Mouse (Mus musculus): ENCODE results near the gene Traf1. TPM values are rescaled to one million over a fixed set of nuclear protein-coding genes. Genes with fewer than 3 reads are reported as not detected.

The Traf1 gene
- polyA plus RNA-seq, 1 experiment from 2014 or later = 0.79 TPM

DNA sequence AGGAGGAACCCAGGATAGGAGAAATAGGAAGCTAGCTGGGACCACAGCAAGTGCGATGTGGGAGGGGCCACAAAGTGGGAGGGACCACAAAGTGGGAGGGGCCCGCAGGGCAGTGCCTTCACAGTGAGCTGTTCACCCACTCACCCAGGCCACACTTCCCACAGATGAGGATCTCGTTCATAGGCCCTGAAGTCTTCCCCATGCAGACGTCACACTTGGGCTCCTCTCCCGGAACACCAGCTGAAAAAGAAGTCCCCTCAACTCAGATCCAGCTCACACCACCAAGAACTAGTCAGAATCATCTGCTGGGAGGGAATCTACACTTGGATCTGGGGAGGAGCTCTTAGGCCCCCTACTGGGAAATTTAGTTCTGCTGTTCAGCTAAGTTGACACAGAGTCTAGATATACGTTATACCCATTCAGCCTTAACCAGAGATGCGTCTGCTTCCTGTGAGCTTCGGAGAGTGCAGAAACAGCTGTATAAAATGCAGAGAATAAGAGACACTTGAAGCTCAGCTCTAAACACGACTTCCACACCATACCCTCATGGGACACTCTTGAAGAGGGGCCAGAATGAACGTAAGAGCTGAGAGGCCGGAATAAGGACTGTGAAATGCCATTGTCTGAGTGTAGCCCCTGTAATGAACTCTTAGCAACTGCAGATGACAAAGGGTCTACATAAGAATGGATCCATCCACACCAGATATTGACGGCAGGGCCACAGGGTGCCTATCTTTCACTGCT lies 54.5 kb downstream of the Traf1 start:
- no peaks in the 10 kb centered on the region for H3K27me3 ChIP-seq (ENCODE audit: insufficient read depth, low read length)
- peaks cover 6% of the 10 kb centered on the region; the same call in 1 of the 2 replicates for H3K4me1 ChIP-seq (ENCODE audit: insufficient read depth)
- DNase-seq = peak; percentile 54
- no peak for ATAC-seq (ENCODE audit: insufficient read depth)
- H3K9ac ChIP-seq = no peak overlapping the region
- no peaks in the 10 kb centered on the region for H3K36me3 ChIP-seq (ENCODE audit: insufficient read depth)
- no peak overlapping the region for H3K4me2 ChIP-seq
- H3K4me3 ChIP-seq (ENCODE audit: low read depth, low read length) = no peak overlapping the region
- WGBS = 49% methylated on average over 12 of the region's 12 CpGs
- no peak overlapping the region; the same call in 1 of the 2 replicates for H3K27ac ChIP-seq (ENCODE audit: low read depth)
- H3K9me3 ChIP-seq (ENCODE audit: low read depth, low read length) = no peaks in the 10 kb centered on the region
- TF ChIP-seq CTCF (IDR thresholded peaks at IDR 0.05; ENCODE audit: low read depth) = peak; percentile 29; the same call in 1 of the 2 replicates

DNA sequence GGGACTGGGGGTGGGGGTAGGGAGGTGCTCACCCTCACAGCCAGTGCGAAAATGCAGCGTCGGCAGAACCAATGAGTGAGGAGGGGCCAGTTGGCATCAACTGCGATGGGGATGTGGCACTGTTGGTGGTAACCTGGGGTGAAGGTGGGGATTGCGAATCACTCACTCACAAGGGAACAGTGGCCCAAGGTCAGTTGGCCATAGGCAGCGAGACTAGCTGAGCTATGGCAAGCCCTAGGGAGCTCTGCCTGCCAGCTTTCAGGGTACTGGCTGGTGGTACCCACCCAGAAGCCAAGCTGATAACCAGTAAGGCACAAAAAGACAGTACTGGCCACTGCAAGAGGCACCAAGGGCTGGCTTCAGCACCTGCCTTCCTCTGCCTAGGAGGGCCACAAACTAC lies 55.1 kb downstream of the Traf1 start:
- no peak overlapping the region for H3K4me2 ChIP-seq
- H3K27ac ChIP-seq (ENCODE audit: low read depth) = no peak overlapping the region
- no peak overlapping the region for H3K4me3 ChIP-seq (ENCODE audit: low read depth, low read length)
- TF ChIP-seq CTCF (IDR thresholded peaks at IDR 0.05; ENCODE audit: low read depth) = no peak
- H3K9ac ChIP-seq = no peak overlapping the region
- ATAC-seq (ENCODE audit: insufficient read depth) = no peak
- no peaks in the 10 kb centered on the region for H3K27me3 ChIP-seq (ENCODE audit: insufficient read depth, low read length)
- DNase-seq = no peak
- H3K36me3 ChIP-seq (ENCODE audit: insufficient read depth) = no peaks in the 10 kb centered on the region
- peaks cover 6% of the 10 kb centered on the region; the same call in 1 of the 2 replicates for H3K4me1 ChIP-seq (ENCODE audit: insufficient read depth)
- 64% methylated on average over 6 of the region's 6 CpGs for WGBS
- no peaks in the 10 kb centered on the region for H3K9me3 ChIP-seq (ENCODE audit: low read depth, low read length)

- Histone ChIP-seq H3K9ac (no peak overlapping the region), H3K9me3 (ENCODE audit: low read depth, low read length) (no peaks in the 10 kb centered on the region), H3K27me3 (ENCODE audit: insufficient read depth, low read length) (no peaks in the 10 kb centered on the region), H3K4me1 (ENCODE audit: insufficient read depth) (peaks cover 6% of the 10 kb centered on the region; the same call in 1 of the 2 replicates), H3K27ac (ENCODE audit: low read depth) (no peak overlapping the region), H3K4me2 (peak overlapping the region; percentile 65), H3K36me3 (ENCODE audit: insufficient read depth) (no peaks in the 10 kb centered on the region), H3K4me3 (ENCODE audit: low read depth, low read length) (peak overlapping the region; percentile 30)
- DNase-seq (peak; percentile 99), ATAC-seq (ENCODE audit: insufficient read depth) (peak; percentile 96)
- under 1% methylated on average over 34 of the region's 34 CpGs for WGBS
- TF ChIP-seq CTCF (IDR thresholded peaks at IDR 0.05; ENCODE audit: low read depth) = no peak
These were observed 56.6 kb downstream of the Traf1 start for GRCm38 (mm10) chr2:34904849-34905542.

- whole genome bisulfite sequencing = 63% methylated on average over 4 of the region's 4 CpGs
- Histone ChIP-seq H3K27me3 (ENCODE audit: insufficient read depth, low read length) (no peaks in the 10 kb centered on the region), H3K4me2 (peak overlapping the region; percentile 65; the same call in 1 of the 2 replicates), H3K4me1 (ENCODE audit: insufficient read depth) (peaks cover 6% of the 10 kb centered on the region; the same call in 1 of the 2 replicates), H3K36me3 (ENCODE audit: insufficient read depth) (no peaks in the 10 kb centered on the region), H3K27ac (ENCODE audit: low read depth) (peak overlapping the region; percentile 45; the same call in 1 of the 2 replicates), H3K9ac (no peak overlapping the region), H3K9me3 (ENCODE audit: low read depth, low read length) (no peaks in the 10 kb centered on the region), H3K4me3 (ENCODE audit: low read depth, low read length) (no peak overlapping the region)
- ATAC-seq (ENCODE audit: insufficient read depth) (no peak), DNase-seq (peak; percentile 7)
- TF ChIP-seq CTCF (IDR thresholded peaks at IDR 0.05; ENCODE audit: low read depth) = no peak; the same call in 1 of the 2 replicates
These were observed 57.7 kb downstream of the Traf1 start for GRCm38 (mm10) chr2:34903652-34904405.

- H3K27ac ChIP-seq (ENCODE audit: low read depth) = no peak overlapping the region
- peaks cover 6% of the 10 kb centered on the region; the same call in 1 of the 2 replicates for H3K4me1 ChIP-seq (ENCODE audit: insufficient read depth)
- no peak for ATAC-seq (ENCODE audit: insufficient read depth)
- no peak overlapping the region for H3K4me2 ChIP-seq
- WGBS = 82% methylated on average over 7 of the region's 7 CpGs
- DNase-seq = no peak
- H3K9ac ChIP-seq = no peak overlapping the region
- no peaks in the 10 kb centered on the region for H3K9me3 ChIP-seq (ENCODE audit: low read depth, low read length)
- H3K36me3 ChIP-seq (ENCODE audit: insufficient read depth) = no peaks in the 10 kb centered on the region
- H3K4me3 ChIP-seq (ENCODE audit: low read depth, low read length) = no peak overlapping the region
- TF ChIP-seq CTCF (IDR thresholded peaks at IDR 0.05; ENCODE audit: low read depth) = no peak
- no peaks in the 10 kb centered on the region for H3K27me3 ChIP-seq (ENCODE audit: insufficient read depth, low read length)
These were observed 58.4 kb downstream of the Traf1 start for GRCm38 (mm10) chr2:34903191-34903590.

DNA sequence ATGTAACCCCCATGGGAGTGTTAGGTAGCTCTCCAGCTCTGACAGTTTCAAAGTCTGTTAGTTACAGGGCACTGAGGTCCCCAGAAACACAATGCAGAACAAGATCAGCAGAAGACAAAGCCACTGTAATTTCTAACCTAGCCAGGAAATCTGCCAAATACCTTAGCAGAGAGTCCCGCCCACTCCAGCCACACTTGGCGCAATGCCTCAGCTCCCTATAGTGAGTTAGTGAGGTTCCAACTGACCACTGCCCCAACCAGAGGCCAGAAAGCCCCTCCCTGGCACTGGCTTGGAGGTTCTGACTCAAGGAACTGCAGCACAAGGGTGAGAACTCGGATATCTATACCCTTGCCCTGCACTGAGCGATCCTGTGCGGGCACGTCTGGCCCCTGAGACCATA lies 58.8 kb downstream of the Traf1 start:
- no peaks in the 10 kb centered on the region for H3K9me3 ChIP-seq (ENCODE audit: low read depth, low read length)
- no peak overlapping the region for H3K27ac ChIP-seq (ENCODE audit: low read depth)
- H3K9ac ChIP-seq = no peak overlapping the region
- WGBS = 79% methylated on average over 6 of the region's 6 CpGs
- no peak overlapping the region for H3K4me3 ChIP-seq (ENCODE audit: low read depth, low read length)
- no peak for ATAC-seq (ENCODE audit: insufficient read depth)
- H3K4me1 ChIP-seq (ENCODE audit: insufficient read depth) = peaks cover 6% of the 10 kb centered on the region; the same call in 1 of the 2 replicates
- no peak for TF ChIP-seq CTCF (IDR thresholded peaks at IDR 0.05; ENCODE audit: low read depth)
- H3K27me3 ChIP-seq (ENCODE audit: insufficient read depth, low read length) = no peaks in the 10 kb centered on the region
- H3K4me2 ChIP-seq = no peak overlapping the region
- H3K36me3 ChIP-seq (ENCODE audit: insufficient read depth) = no peaks in the 10 kb centered on the region
- DNase-seq = peak; percentile 29

Measured in lung, embryonic 14.5 days (tissue).